Mouse (Mus musculus) central nervous system, embryonic 18 days (tissue): Measurements from ENCODE around the gene Mif4gd. TPM values are rescaled to one million over a fixed set of nuclear protein-coding genes. Genes with fewer than 3 reads are reported as not detected.

Source experiments
- polyA plus RNA-seq: library from polyadenylated mRNA; depleted of rRNA; stranded (reverse); fragments of >200 nt; gene quantifications from 2 replicates; pipeline ENCODE4 v1.2.3, GENCODE M21; 2012; rRNA removed

The Mif4gd gene
- 20.5 and 21.5 TPM in 2 replicates for polyA plus RNA-seq

DNA sequence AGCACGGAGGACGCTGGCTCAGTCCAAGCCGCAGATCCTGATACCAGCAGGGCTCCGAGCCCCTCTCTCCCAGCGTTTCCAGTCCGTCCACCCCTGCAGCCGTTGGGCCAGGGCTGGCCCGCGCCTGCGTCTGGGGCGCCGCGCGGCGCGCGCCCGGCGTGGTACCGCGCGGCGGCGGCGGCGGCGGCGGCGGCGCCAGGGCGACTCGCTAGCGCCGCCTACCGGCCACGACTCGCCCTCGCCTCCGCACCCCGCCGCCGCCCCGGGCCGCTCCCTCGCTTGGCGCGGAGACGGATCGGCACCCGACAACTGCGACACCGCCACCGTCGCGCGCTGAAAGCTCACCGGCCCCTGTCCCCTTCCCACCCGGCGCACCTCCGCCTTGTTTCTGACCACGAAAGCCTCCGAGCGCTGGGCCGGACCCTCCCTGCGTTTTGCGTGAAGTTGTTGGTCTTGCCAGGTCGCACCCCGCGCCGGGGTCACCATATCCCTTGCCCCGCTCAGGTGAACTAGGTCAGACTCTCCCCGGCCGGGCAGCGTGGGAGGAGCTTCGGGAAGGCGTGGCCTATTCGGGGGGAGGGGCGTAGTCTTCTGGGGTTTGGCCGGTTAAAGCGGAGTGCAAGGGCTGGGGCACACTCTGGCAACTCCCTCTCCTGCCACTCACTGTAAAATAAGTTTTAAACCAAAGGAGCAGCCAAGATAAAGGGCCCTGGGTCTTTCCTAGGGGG, at the start of gene Mif4gd:
Mif4gd (minus strand) TSS at position 560 of the 728 bp plus-strand sequence.

DNA sequence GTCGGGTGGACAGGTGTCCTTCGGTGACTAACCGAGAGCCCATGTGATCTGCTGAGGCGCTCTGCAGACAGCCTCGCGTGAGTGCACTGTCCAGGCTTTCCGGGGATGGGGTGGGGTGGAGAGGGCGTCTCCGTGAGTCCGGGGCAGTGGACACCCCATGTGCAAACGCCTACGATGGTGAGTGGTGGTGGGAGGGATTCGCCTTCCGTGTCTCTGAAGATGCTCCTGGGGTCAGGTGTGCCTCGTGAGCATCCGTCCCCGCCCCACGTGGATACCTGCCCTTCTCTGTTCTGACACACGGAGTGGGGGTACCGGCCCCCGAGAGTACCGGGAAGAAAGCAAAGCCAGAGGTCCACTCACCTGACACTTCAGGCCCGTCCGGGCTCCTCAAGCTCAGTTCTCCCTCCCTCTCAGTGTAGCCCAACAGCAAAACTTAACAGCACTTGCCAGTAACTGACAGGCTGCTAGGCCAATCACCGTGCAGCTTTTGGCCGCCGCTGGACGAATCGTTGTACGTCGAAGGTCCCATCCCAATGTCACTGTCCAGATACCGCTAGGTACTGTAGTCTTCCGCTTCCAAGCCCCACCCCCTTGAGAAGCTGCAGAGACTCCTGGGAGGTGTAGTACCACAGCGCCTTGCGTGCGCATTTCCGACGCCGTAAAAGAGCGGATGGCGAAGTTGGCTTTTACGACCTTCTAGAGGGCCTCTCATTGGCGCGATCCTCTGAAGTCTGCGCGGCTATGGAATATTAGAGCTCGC, 15.1 kb upstream of the Mif4gd start, which contains the start of gene Slc25a19:
Slc25a19 (minus strand) TSS at position 591 of the 760 bp plus-strand sequence.

DNA sequence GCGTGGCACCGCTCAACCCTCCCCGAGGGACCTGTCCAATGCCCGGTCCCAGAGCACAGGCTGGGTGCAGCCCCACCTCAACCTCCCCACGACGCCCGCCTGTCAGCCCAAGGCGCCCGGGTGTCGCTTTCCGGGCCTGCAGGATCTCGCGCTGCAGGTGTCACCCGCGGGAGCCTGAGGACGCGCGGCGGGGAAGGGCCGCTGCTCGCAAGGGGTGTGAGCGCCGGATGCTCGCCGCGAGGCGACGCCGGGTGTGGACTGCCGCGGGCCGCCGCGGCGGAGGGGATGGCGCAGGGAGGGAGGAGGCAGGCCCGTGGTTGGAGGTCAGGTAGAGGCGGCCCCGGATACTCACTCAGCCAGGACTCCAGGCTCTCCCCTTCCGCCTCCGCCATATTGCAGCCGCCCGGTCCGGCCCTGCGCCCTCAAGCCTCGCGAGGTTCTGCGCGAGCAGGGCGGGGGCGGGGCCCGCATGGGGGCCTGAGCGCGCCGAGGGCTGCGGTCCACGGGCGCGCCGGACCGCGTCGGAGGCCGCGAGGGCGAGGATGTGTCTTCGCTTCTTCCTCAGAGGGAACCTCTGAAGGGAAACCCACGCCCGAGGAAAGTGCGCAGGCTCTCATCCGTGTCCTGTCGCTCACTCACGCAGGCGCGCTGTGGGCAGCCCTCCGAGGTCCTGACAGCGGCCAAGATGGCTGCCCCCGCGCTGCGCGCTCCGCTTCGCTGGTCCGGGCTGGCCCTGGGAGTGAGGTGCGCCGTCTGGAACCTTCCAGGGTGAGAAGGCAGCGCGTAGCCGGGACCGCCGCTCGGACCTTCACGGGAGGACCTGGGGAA, 9.1 kb downstream of the Mif4gd start, which contains the start of the genes Mrps7 and Gga3:
Mrps7 (plus strand) TSS at position 450 of the 828 bp plus-strand sequence.
Gga3 (minus strand) TSS at position 576 of the 828 bp plus-strand sequence.

DNA sequence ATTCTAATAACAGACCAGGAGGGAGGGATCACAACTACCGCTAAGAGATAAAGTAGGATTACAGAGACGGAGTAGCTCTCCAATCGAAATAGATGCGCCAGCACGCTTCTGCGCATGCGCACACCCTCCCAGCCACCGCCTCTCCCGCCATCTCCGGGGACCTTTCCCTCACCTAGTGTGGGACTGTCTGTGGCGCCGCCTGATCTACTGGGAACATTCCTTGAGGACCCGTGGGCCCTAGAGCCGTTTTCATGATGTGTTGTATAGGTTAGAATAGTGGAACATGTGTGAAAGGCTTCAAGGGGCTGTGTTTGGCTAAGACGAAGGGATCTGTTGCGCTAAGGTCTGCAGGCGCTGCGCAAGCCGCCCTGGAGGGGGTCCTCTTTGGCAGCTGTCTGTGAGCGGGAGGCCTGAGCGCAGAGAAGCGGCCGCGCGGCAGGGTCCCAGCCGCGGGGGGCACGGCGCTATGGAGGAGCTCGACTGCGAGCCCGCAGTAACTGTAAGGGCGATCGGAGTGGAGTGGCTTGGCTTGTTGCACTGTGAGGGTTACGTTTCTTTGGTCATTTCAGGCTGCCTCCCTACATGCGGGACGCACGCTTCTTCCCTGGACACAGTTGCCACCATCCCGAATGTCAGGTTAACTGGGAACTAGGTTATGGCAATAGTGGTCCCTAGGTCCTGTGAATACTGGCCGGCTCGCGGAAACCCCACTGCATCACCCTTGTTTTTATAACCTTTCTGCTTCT, 48.5 kb downstream of the Mif4gd start, which contains the start of gene Nup85:
Nup85 (plus strand) TSS at position 371 of the 746 bp plus-strand sequence.

Other genes with a start within 250 kb of the Mif4gd start
- 56.4 and 69.3 TPM in 2 replicates for gene Hid1, start 245.2 kb downstream of the Mif4gd start, polyA plus RNA-seq
- gene Cdr2l, start 231.1 kb downstream of the Mif4gd start, polyA plus RNA-seq = 31.5 and 32.2 TPM in 2 replicates
- 103 and 122 TPM in 2 replicates for gene Mrpl58, start 209.2 kb downstream of the Mif4gd start, polyA plus RNA-seq
- gene Atp5h, start 193.0 kb downstream of the Mif4gd start, polyA plus RNA-seq = 444 and 496 TPM in 2 replicates
- gene Kctd2, start 192.8 kb downstream of the Mif4gd start, polyA plus RNA-seq = 49.7 and 50.7 TPM in 2 replicates
- 0.09 TPM in 1 of 2 replicates, not detected in the other for gene Trim80, start 172.4 kb downstream of the Mif4gd start, polyA plus RNA-seq
- gene Slc16a5, start 150.5 kb downstream of the Mif4gd start, polyA plus RNA-seq = 0.10 TPM in 1 of 2 replicates, not detected in the other
- gene Armc7, start 137.3 kb downstream of the Mif4gd start, polyA plus RNA-seq = 9.9 and 10.3 TPM in 2 replicates
- 69.7 and 88.0 TPM in 2 replicates for gene Nt5c, start 121.1 kb downstream of the Mif4gd start, polyA plus RNA-seq
- gene Jpt1, start 98.6 kb downstream of the Mif4gd start, polyA plus RNA-seq = 1,339 and 1,384 TPM in 2 replicates
- 630 and 633 TPM in 2 replicates for gene Sumo2, start 76.7 kb downstream of the Mif4gd start, polyA plus RNA-seq
- gene Nup85, start 48.5 kb downstream of the Mif4gd start, polyA plus RNA-seq = 122 and 125 TPM in 2 replicates
- 40.5 and 43.5 TPM in 2 replicates for gene Mrps7, start 9.0 kb downstream of the Mif4gd start, polyA plus RNA-seq
- gene Gga3, start 8.9 kb downstream of the Mif4gd start, polyA plus RNA-seq = 44.8 and 47.4 TPM in 2 replicates
- 71.3 and 78.6 TPM in 2 replicates for gene Slc25a19, start 15.3 kb upstream of the Mif4gd start, polyA plus RNA-seq
- gene Grb2, start 95.6 kb upstream of the Mif4gd start, polyA plus RNA-seq = 149 and 150 TPM in 2 replicates
- 33.2 and 39.8 TPM in 2 replicates for gene Tmem94, start 152.5 kb upstream of the Mif4gd start, polyA plus RNA-seq
- 11.0 and 11.8 TPM in 2 replicates for gene Caskin2, start 200.7 kb upstream of the Mif4gd start, polyA plus RNA-seq
- gene Tsen54, start 201.8 kb upstream of the Mif4gd start, polyA plus RNA-seq = 24.4 and 26.9 TPM in 2 replicates
- gene Llgl2, start 211.1 kb upstream of the Mif4gd start, polyA plus RNA-seq = 1.4 and 1.6 TPM in 2 replicates
- 0.13 and 0.22 TPM in 2 replicates for gene Myo15b, start 245.4 kb upstream of the Mif4gd start, polyA plus RNA-seq